Mouse (Mus musculus) neural tube, embryonic 11.5 days (tissue): Measurements from ENCODE around the gene Esrrg. TPM values are rescaled to one million over a fixed set of nuclear protein-coding genes. Genes with fewer than 3 reads are reported as not detected.

Experiments
- ATAC-seq: fragments of 200-750 bp; cut with Nextera tagmentation; 2 replicates; pipeline ENCODE4 v1.8.0; 2017; ENCODE audit warnings: moderate number of reproducible peaks, mild to moderate bottlenecking, moderate TSS enrichment, moderate library complexity; ENCODE audit not compliant: insufficient read depth, low FRiP score, low TSS enrichment
- DNase-seq: peaks from one replicate; pipeline ENCODE4 v3.0.0-alpha.2; 2015; ENCODE audit warnings: low spot score
- H3K27ac ChIP-seq: fragments of 300-500 bp; sonication (generic); 2 replicates; pipeline ENCODE4 v1.5.1; 2014; ENCODE audit warnings: low read depth, mild to moderate bottlenecking, low read length
- H3K27me3 ChIP-seq: fragments of 300-500 bp; sonication (generic); 2 replicates; pipeline ENCODE4 v1.6.1; 2014; ENCODE audit warnings: mild to moderate bottlenecking, low read length, mixed read lengths; ENCODE audit not compliant: control insufficient read depth, insufficient read depth
- H3K36me3 ChIP-seq: fragments of 300-500 bp; sonication (generic); 2 replicates; pipeline ENCODE4 v1.6.1; 2014; ENCODE audit warnings: mild to moderate bottlenecking, low read length, moderate library complexity, mixed read lengths; ENCODE audit not compliant: control insufficient read depth, insufficient read depth
- H3K4me1 ChIP-seq: fragments of 300-500 bp; sonication (generic); 2 replicates; pipeline ENCODE4 v1.6.1; 2014; ENCODE audit warnings: low read length, mixed read lengths; ENCODE audit not compliant: control insufficient read depth, insufficient read depth
- H3K4me2 ChIP-seq: fragments of 300-500 bp; sonication (generic); 2 replicates; pipeline ENCODE4 v1.6.1; 2014; ENCODE audit warnings: low read depth, mild to moderate bottlenecking, moderate library complexity
- H3K4me3 ChIP-seq: fragments of 300-500 bp; sonication (generic); 2 replicates; pipeline ENCODE4 v1.5.1; 2014; ENCODE audit warnings: low read depth, low read length
- H3K9ac ChIP-seq: fragments of 300-500 bp; sonication (generic); 2 replicates; pipeline ENCODE4 v1.6.1; 2014; ENCODE audit warnings: mild to moderate bottlenecking, low read length
- H3K9me3 ChIP-seq: fragments of 300-500 bp; sonication (generic); 2 replicates; pipeline ENCODE4 v1.6.1; 2016; ENCODE audit warnings: low read length; ENCODE audit not compliant: control insufficient read depth
- WGBS: fragments of 180-500 bp; shearing (Covaris S2); extraction: QIAGEN DNeasy Blood & Tissue Kit; methylation state at CpG from one replicate; pipeline ENCODE4 v1.1.7; 2014; 5-methylcytosine and 5-hydroxymethylcytosine counted together
- polyA plus RNA-seq: library from polyadenylated mRNA; unstranded; fragments of >200 nt; fragmentation: Nextera tagmentation; extraction: Ambion mirVana; gene quantifications from 2 replicates; pipeline ENCODE4 v1.2.1, GENCODE M21; 2014

Gene Esrrg
- polyA plus RNA-seq, 1 experiment from 2014 or later, result 12.7 TPM

DNA sequence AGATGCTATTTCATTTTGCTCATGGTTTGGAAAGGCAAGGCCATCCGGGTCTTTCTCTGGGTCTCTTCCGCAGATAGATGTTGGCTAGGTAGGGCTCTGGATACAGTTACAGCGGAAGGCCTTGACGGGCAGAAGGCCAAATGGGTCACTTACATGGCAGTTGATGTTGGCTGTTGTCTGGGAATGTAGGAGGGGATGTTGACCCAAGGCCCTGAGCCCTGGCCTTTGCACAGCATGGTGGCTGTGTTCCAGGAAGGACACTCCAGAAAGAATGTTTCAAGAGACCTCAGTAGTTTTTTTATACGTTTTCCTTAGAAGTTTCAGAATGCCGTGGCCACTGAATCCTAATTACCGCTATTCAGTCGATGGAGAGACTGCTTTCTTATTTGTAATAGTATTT lies 22.9 kb downstream of the Esrrg start:
- 74% methylated on average over 8 of the region's 8 CpGs for WGBS
- Histone ChIP-seq H3K36me3 (no peaks in the 10 kb centered on the region), H3K27me3 (no peaks in the 10 kb centered on the region), H3K4me3 (no peak overlapping the region), H3K4me2 (no peak overlapping the region), H3K4me1 (no peaks in the 10 kb centered on the region), H3K9ac (no peak overlapping the region), H3K27ac (no peak overlapping the region), H3K9me3 (no peaks in the 10 kb centered on the region)
- no peak for DNase-seq
- ATAC-seq, result no peak

- Histone ChIP-seq H3K27ac (no peak overlapping the region), H3K27me3 (no peaks in the 10 kb centered on the region), H3K9ac (no peak overlapping the region), H3K4me2 (no peak overlapping the region), H3K4me1 (no peaks in the 10 kb centered on the region), H3K9me3 (no peaks in the 10 kb centered on the region), H3K36me3 (no peaks in the 10 kb centered on the region), H3K4me3 (no peak overlapping the region)
- DNase-seq, result no peak
- no peak for ATAC-seq
- WGBS, result 86% methylated on average over 8 of the region's 8 CpGs
Observed at GRCm38 (mm10) chr1:187645258-187645657, 36.7 kb downstream of the Esrrg start.

GRCm38 (mm10) chr1:187648551-187648950 lies 40.0 kb downstream of the Esrrg start:
- H3K27me3 ChIP-seq, result no peaks in the 10 kb centered on the region
- no peak for ATAC-seq

DNA sequence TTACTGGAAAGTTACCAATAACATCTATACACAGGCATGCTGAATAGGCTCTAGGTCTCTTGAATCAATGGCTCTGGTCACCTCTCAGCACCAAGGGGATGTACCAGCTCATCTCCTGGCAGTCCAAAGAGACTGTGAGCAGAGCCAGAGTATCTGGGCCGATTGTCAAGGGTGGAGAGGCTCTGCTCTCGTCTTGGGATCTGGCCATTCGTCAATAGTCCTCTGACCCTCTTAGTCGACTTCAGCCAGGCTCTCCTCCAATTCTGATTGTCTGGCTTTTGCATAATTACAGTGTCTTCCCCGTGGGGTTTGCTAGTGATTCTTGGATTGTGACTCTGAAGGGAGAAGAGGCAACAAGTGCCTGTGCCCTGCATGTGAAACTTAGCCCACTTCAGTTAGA lies 41.3 kb downstream of the Esrrg start:
- H3K27me3 ChIP-seq, result no peaks in the 10 kb centered on the region
- H3K4me1 ChIP-seq, result peaks cover 10% of the 10 kb centered on the region
- DNase-seq (no peak), ATAC-seq (no peak)
- no peak overlapping the region for H3K4me3 ChIP-seq
- no peaks in the 10 kb centered on the region for H3K36me3 ChIP-seq
- H3K9me3 ChIP-seq, result no peaks in the 10 kb centered on the region
- no peak overlapping the region for H3K27ac ChIP-seq
- H3K9ac ChIP-seq, result no peak overlapping the region
- no peak overlapping the region for H3K4me2 ChIP-seq
- 51% methylated on average over 5 of the region's 5 CpGs for WGBS

More at GRCm38 (mm10) chr1:187648551-187648950, 40.0 kb downstream of the Esrrg start:
- Histone ChIP-seq H3K4me1 (peaks cover 10% of the 10 kb centered on the region), H3K4me3 (no peak overlapping the region), H3K4me2 (no peak overlapping the region), H3K27ac (no peak overlapping the region), H3K36me3 (no peaks in the 10 kb centered on the region), H3K9me3 (no peaks in the 10 kb centered on the region), H3K9ac (no peak overlapping the region)
- no peak for DNase-seq
- WGBS, result 90% methylated on average over 8 of the region's 8 CpGs

DNA sequence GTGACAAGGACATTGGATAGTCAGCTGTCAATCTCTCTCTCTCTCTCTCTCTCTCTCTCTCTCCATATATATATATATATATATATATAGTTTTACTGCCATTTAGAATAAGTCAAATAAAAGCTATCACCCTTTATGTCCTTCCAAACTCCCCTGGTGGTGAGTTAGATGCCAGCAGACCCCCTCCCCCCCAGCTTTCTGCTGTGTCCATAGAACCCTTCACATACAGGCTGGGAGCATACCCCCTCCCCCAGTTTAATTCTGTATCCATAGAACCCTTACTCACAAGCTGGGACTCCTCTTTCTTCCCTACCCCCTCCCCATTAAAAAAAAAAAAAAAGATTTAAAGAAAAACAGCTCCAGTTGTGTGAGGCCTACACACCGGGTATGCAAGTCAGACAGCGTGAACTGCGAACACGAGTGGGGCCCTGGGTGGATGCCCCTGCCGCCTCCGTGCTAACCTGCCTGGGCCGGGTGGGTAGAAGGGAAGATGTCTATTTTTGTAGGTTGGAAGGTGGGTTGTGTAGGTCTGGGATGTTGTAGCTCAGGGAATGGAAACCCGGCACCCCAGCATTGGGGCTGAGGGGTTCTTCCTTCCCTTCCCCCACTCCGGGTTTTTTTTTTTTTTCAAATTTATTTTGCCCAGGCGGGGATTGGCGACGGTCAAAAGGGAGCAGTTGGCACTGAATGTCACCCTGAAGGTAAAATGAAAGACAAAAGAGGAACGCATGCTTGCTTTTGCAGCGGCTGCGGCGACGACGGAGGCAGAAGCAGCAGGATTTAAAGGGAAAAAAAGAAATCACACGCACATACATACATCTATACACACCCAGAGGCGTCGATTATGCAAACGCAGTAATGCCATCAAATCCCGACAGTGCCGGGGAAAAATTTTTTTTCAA lies 42.4 kb downstream of the Esrrg start:
- 13% methylated on average over 24 of the region's 24 CpGs for WGBS
- peak; percentile 31; the same call in 1 of the 2 replicates for ATAC-seq

DNA sequence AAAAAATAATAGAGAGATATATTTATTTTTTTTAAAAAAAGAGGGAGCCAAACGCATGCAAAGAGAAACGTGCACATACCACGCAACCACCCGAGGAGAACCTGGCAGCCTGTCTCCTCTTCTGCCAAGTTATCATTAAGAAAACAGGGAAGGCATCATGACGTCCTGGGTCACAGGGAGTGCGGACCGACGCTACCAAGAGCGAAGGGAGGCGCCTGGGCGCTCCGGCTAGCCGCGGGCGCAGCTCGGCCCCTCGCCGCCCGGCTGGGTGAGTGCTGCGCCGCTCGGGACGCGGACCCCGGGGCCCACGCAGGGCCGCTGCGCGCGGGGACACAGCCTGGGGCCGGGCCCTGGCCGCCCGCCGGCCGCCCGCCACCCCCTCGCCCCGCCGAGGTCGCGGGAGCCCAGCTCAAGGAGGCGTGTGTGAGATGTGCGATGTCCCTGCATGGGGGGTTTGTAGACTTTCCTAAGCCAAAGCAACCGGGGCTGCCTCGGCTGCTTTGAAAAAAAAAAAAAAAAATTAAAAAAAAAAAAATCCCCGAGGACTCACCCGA lies 43.2 kb downstream of the Esrrg start:
- H3K36me3 ChIP-seq, result no peaks in the 10 kb centered on the region
- DNase-seq, result peak; percentile 66
- H3K9ac ChIP-seq, result peak overlapping the region; percentile 91
- H3K4me2 ChIP-seq, result peak overlapping the region; percentile 85
- H3K4me3 ChIP-seq, result peak overlapping the region; percentile 63
- no peaks in the 10 kb centered on the region for H3K9me3 ChIP-seq
- under 1% methylated on average over 47 of the region's 47 CpGs for WGBS
- H3K27ac ChIP-seq, result 0 out of 2 replicates have a peak overlapping the region, but pooled peaks have one; percentile 53
- peaks cover 10% of the 10 kb centered on the region for H3K4me1 ChIP-seq
- peak; percentile 86 for ATAC-seq
- no peaks in the 10 kb centered on the region for H3K27me3 ChIP-seq

More for the DNA sequence above, 42.4 kb downstream of the Esrrg start:
- Histone ChIP-seq H3K27ac (no peak overlapping the region), H3K4me3 (peak overlapping the region; percentile 63), H3K4me1 (peaks cover 10% of the 10 kb centered on the region), H3K36me3 (no peaks in the 10 kb centered on the region), H3K9me3 (no peaks in the 10 kb centered on the region), H3K9ac (peak overlapping the region; percentile 91), H3K27me3 (no peaks in the 10 kb centered on the region), H3K4me2 (peak overlapping the region; percentile 85)
- no peak for DNase-seq

DNA sequence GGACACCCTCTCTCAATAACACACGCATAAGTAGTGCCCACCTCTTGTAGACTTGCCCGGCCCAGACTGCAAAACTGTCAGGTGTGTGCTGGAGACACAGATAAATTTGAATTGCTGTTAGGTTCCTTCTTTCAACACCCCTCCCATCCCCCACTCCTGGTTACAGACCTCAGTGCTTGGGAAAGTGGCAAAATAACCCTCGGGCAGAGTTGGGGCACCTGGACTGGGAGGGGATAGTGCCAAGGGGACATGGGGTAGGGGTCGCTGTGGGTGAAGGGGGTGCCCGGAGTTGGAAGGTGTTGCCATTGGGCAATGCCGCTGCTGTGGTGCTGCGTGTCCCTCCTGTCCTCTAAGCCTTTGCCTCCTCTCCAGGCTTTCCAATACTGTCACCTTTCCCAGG lies 43.9 kb downstream of the Esrrg start:
- ATAC-seq (peak; percentile 17; the same call in 1 of the 2 replicates), DNase-seq (no peak)
- Histone ChIP-seq H3K9ac (no peak overlapping the region), H3K36me3 (no peaks in the 10 kb centered on the region), H3K9me3 (no peaks in the 10 kb centered on the region), H3K4me1 (peaks cover 10% of the 10 kb centered on the region), H3K27ac (no peak overlapping the region), H3K27me3 (no peaks in the 10 kb centered on the region), H3K4me3 (peak overlapping the region; percentile 63), H3K4me2 (peak overlapping the region; percentile 85)
- WGBS, result 10% methylated on average over 7 of the region's 7 CpGs

GRCm38 (mm10) chr1:187653390-187653789 lies 44.8 kb downstream of the Esrrg start:
- Histone ChIP-seq H3K4me2 (no peak overlapping the region), H3K4me1 (peaks cover 10% of the 10 kb centered on the region), H3K27me3 (no peaks in the 10 kb centered on the region), H3K9ac (no peak overlapping the region), H3K27ac (no peak overlapping the region), H3K9me3 (no peaks in the 10 kb centered on the region), H3K36me3 (no peaks in the 10 kb centered on the region), H3K4me3 (no peak overlapping the region)
- ATAC-seq (no peak), DNase-seq (no peak)
- 45% methylated on average over 9 of the region's 9 CpGs for WGBS
